In the genomic region with DNA sequence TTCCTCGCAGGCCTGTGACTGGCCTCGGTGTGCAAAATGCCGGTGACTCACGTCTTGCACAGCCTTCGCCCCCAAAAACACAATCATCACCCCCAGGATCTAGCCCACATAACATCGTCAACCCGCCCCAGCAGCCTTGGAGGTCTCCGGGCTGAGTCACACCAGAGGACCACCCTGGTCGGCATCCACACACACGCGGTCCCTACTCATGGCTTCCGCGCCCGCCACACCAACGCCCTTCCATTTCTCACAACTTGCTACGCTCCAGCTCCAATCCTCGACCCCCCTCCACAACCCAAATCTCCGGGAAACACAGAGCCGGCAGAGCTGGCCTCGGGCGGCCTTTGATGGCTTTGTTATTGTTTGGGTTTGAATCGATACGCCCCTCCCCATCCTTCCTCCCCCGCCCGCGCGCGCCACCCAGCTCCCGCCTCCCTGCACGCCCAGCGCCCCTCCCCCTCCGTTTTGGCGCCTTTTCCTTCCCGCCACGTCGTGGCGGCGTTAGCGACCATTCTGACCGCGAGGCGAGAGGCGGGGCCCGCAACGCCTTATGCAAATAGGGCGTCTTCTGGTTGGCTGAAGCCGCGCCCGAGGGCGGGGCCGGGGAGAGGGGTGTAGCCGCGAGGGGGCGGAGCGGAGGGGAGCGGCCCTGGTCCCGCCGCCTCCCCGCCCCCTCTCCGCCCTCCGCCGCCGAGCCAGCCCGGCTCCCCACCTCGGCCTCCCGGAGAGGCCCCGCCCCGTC, we compare ENCODE assay signal across 8 mouse cellular contexts. TPM values are rescaled to one million over a fixed set of nuclear protein-coding genes. Genes with fewer than 3 reads are reported as not detected.
A peak's percentile ranks its signal among the peaks of the same experiment; 100 is the strongest.
DNase-seq lines count a peak whose midpoint lies in the region; ATAC-seq and TF ChIP-seq lines count a peak whose summit lies in the region.

No protein-coding gene starts in this region.

- H3K4me1 ChIP-seq in embryonic facial prominence, embryonic 14.5 days (ENCODE audit: control insufficient read depth, insufficient read depth, low read length): peaks cover 11% of the 10 kb centered on the region
- H3K4me1 ChIP-seq in limb, embryonic 14.5 days (ENCODE audit: control insufficient read depth, insufficient read depth, low read length): peaks cover 11% of the 10 kb centered on the region
- peaks cover 8% of the 10 kb centered on the region; the same call in 1 of the 2 replicates for H3K4me1 ChIP-seq in midbrain, postnatal 0 days (ENCODE audit: insufficient read depth, low read length)

- peak; percentile 91 for ATAC-seq in embryonic facial prominence, embryonic 14.5 days (ENCODE audit: low read depth)
- peak; percentile 92 for ATAC-seq in limb, embryonic 14.5 days (ENCODE audit: low FRiP score, low read depth)
- ATAC-seq in midbrain, postnatal 0 days (ENCODE audit: low FRiP score): peak; percentile 94

- no peaks in the 10 kb centered on the region for H3K27me3 ChIP-seq in embryonic facial prominence, embryonic 14.5 days (replicated peaks; ENCODE audit: control insufficient read depth, insufficient read depth, low read length)
- H3K27me3 ChIP-seq in limb, embryonic 14.5 days (ENCODE audit: control insufficient read depth, insufficient read depth, low read length): no peaks in the 10 kb centered on the region
- H3K27me3 ChIP-seq in midbrain, postnatal 0 days (ENCODE audit: insufficient read depth, low read length): no peaks in the 10 kb centered on the region

- H3K9ac ChIP-seq in embryonic facial prominence, embryonic 14.5 days (ENCODE audit: low read depth, low read length): peak overlapping the region; percentile 93
- peak overlapping the region; percentile 85 for H3K9ac ChIP-seq in limb, embryonic 14.5 days (ENCODE audit: low read depth, low read length, severe bottlenecking)
- H3K9ac ChIP-seq in midbrain, postnatal 0 days (replicated peaks; ENCODE audit: low read length, poor library complexity, severe bottlenecking): peak overlapping the region; percentile 82

- H3K4me3 ChIP-seq in embryonic facial prominence, embryonic 14.5 days (ENCODE audit: low read depth, low read length): peak overlapping the region; percentile 96
- H3K4me3 ChIP-seq in limb, embryonic 14.5 days (replicated peaks; ENCODE audit: low read length): peak overlapping the region; percentile 95
- peak overlapping the region; percentile 85 for H3K4me3 ChIP-seq in midbrain, postnatal 0 days (ENCODE audit: low read depth, low read length)

- TF ChIP-seq POLR2A in limb, embryonic 14.5 days (IDR thresholded peaks at IDR 0.05; ENCODE audit: borderline replicate concordance, extremely low read depth, insufficient read depth, insufficient read length): peak; percentile 60; the same call in 1 of the 2 replicates

- peak; percentile 41 for TF ChIP-seq CTCF in midbrain, postnatal 0 days (IDR thresholded peaks at IDR 0.05)

- DNase-seq in 3T3-L1 (ENCODE audit: low read depth, low spot score): peak; percentile 97
- DNase-seq in adrenal gland, postnatal 4 days (ENCODE audit: low spot score in 2 of 2): peak; percentile 97 to 98
- DNase-seq in embryonic facial prominence, embryonic 14.5 days (ENCODE audit: low spot score): peak; percentile 100
- DNase-seq in heart, adult 8-10 months (ENCODE audit: low spot score): peak; percentile 94
- peak; percentile 98 for DNase-seq in kidney, adult 9 months
- peak; percentile 99 for DNase-seq in limb, embryonic 14.5 days (ENCODE audit: low spot score)
- DNase-seq in midbrain, postnatal 0 days (ENCODE audit: low spot score): peak; percentile 99
- DNase-seq in spleen, postnatal 14 days (ENCODE audit: low spot score in 2 of 2): peak; percentile 97

- WGBS in embryonic facial prominence, embryonic 14.5 days: under 1% methylated on average over 44 of the region's 68 CpGs
- 2% methylated on average over 44 of the region's 68 CpGs for whole genome bisulfite sequencing in limb, embryonic 14.5 days
- under 1% methylated on average over 44 of the region's 68 CpGs for WGBS in midbrain, postnatal 0 days

- H3K9me3 ChIP-seq in embryonic facial prominence, embryonic 14.5 days (ENCODE audit: control insufficient read depth, low read length): no peaks in the 10 kb centered on the region
- no peaks in the 10 kb centered on the region for H3K9me3 ChIP-seq in limb, embryonic 14.5 days (ENCODE audit: control insufficient read depth, low read length)
- no peaks in the 10 kb centered on the region for H3K9me3 ChIP-seq in midbrain, postnatal 0 days (ENCODE audit: low read length)

- H3K36me3 ChIP-seq in embryonic facial prominence, embryonic 14.5 days (ENCODE audit: control insufficient read depth, insufficient read depth, low read length): peaks cover 15% of the 10 kb centered on the region
- peaks cover 18% of the 10 kb centered on the region for H3K36me3 ChIP-seq in limb, embryonic 14.5 days (ENCODE audit: control insufficient read depth, insufficient read depth, low read length)
- H3K36me3 ChIP-seq in midbrain, postnatal 0 days (ENCODE audit: insufficient read depth, low read length): peaks cover 7% of the 10 kb centered on the region

- peak overlapping the region; percentile 97 for H3K4me2 ChIP-seq in embryonic facial prominence, embryonic 14.5 days (ENCODE audit: low read depth, low read length)
- peak overlapping the region; percentile 93 for H3K4me2 ChIP-seq in limb, embryonic 14.5 days (replicated peaks; ENCODE audit: low read depth, low read length, severe bottlenecking)
- peak overlapping the region; percentile 88 for H3K4me2 ChIP-seq in midbrain, postnatal 0 days (ENCODE audit: low read depth, low read length, poor library complexity, severe bottlenecking)

- H3K27ac ChIP-seq in embryonic facial prominence, embryonic 14.5 days (replicated peaks; ENCODE audit: low read depth, low read length): peak overlapping the region; percentile 96
- peak overlapping the region; percentile 94 for H3K27ac ChIP-seq in limb, embryonic 14.5 days (replicated peaks; ENCODE audit: low read depth, low read length)
- peak overlapping the region; percentile 91 for H3K27ac ChIP-seq in midbrain, postnatal 0 days (ENCODE audit: low read depth, low read length)

RNA-seq across cellular contexts. Expression of a gene that starts 0.4 kb away (rescaled TPM):
- 10 to 100 TPM; 53.4 to 65.5 TPM for total RNA-seq in adrenal gland, postnatal 4 days (2021)
- polyA plus RNA-seq in embryonic facial prominence, embryonic 14.5 days (2014; fragmentation: Nextera tagmentation; extraction: Ambion mirVana): 10.7 and 13.6 TPM in 2 replicates
- total RNA-seq in heart, adult 8-10 months (2022): 10 to 100 TPM; 16.0 to 22.3 (median 17.4) TPM
- polyA plus RNA-seq in limb, embryonic 14.5 days (2012; rRNA removed): 18.4 and 23.3 TPM in 2 replicates
- polyA plus RNA-seq in limb, embryonic 14.5 days (2014; fragmentation: Nextera tagmentation; extraction: Ambion mirVana): 15.7 TPM in 2 replicates
- total RNA-seq in midbrain, postnatal 0 days (2014; rRNA removed): 8.3 and 10.9 TPM in 2 replicates
- polyA plus RNA-seq in midbrain, postnatal 0 days (2015; fragmentation: Nextera tagmentation; extraction: Ambion mirVana): 10.6 and 12.7 TPM in 2 replicates

RNA-seq across cellular contexts. Expression of a gene that starts 59.3 kb away (rescaled TPM):
- total RNA-seq in adrenal gland, postnatal 4 days (2021): not detected
- not detected in 2 replicates for polyA plus RNA-seq in embryonic facial prominence, embryonic 14.5 days (2014; fragmentation: Nextera tagmentation; extraction: Ambion mirVana)
- not detected for total RNA-seq in heart, adult 8-10 months (2022)
- polyA plus RNA-seq in limb, embryonic 14.5 days (2012; rRNA removed): 0.04 TPM in 1 of 2 replicates, not detected in the other
- not detected in 2 replicates for polyA plus RNA-seq in limb, embryonic 14.5 days (2014; fragmentation: Nextera tagmentation; extraction: Ambion mirVana)
- total RNA-seq in midbrain, postnatal 0 days (2014; rRNA removed): not detected in 2 replicates
- polyA plus RNA-seq in midbrain, postnatal 0 days (2015; fragmentation: Nextera tagmentation; extraction: Ambion mirVana): not detected in 2 replicates

RNA-seq across cellular contexts. Expression of a gene that starts 59.4 kb away (rescaled TPM):
- 10 to 100 TPM; 27.3 to 29.0 TPM for total RNA-seq in adrenal gland, postnatal 4 days (2021)
- polyA plus RNA-seq in embryonic facial prominence, embryonic 14.5 days (2014; fragmentation: Nextera tagmentation; extraction: Ambion mirVana): 12.3 and 12.6 TPM in 2 replicates
- total RNA-seq in heart, adult 8-10 months (2022): 10 to 100 TPM; 11.3 to 13.5 (median 11.9) TPM
- polyA plus RNA-seq in limb, embryonic 14.5 days (2012; rRNA removed): 24.0 and 27.2 TPM in 2 replicates
- polyA plus RNA-seq in limb, embryonic 14.5 days (2014; fragmentation: Nextera tagmentation; extraction: Ambion mirVana): 15.2 and 15.7 TPM in 2 replicates
- total RNA-seq in midbrain, postnatal 0 days (2014; rRNA removed): 47.3 and 52.0 TPM in 2 replicates
- 30.7 and 31.7 TPM in 2 replicates for polyA plus RNA-seq in midbrain, postnatal 0 days (2015; fragmentation: Nextera tagmentation; extraction: Ambion mirVana)

Comparison
In these comparisons a context has a peak if more than half of its experiments do, and no peak if none do; other contexts are left out.
1. Peak in every context shown above with its lines: DNase-seq, ATAC-seq, H3K4me3 ChIP-seq and H3K27ac ChIP-seq.